Mouse (Mus musculus) ES-E14 (cell line): ENCODE results near the gene Rapgef2. TPM values are rescaled to one million over a fixed set of nuclear protein-coding genes. Genes with fewer than 3 reads are reported as not detected.
A peak's percentile ranks its signal among the peaks of the same experiment; 100 is the strongest.

Experiments used
- DNase-seq: peaks from one replicate; pipeline ENCODE4 v3.0.0-alpha.2; 2013; ENCODE audit warnings: low read depth, low spot score
- H3K27ac ChIP-seq: 2 replicates; pipeline ENCODE4 v1.5.1; 2012; ENCODE audit warnings: low read depth, mild to moderate bottlenecking, low read length, moderate library complexity, mixed read lengths; ENCODE audit not compliant: poor library complexity, insufficient read depth, severe bottlenecking
- H3K36me3 ChIP-seq: 2 replicates; pipeline ENCODE4 v1.6.1; 2012; ENCODE audit warnings: mild to moderate bottlenecking, low read length, moderate library complexity, mixed read lengths; ENCODE audit not compliant: control insufficient read depth, poor library complexity, insufficient read depth, severe bottlenecking
- H3K4me1 ChIP-seq, 2 experiments: fragments of 150-350 bp in 1 of 2; sonication (generic) in 1 of 2; 2 replicates each; pipeline ENCODE4 v1.6.1; 2012; ENCODE audit warnings: low read length in 2 of 2, mild to moderate bottlenecking in 1 of 2, mixed read lengths in 1 of 2; ENCODE audit not compliant: control insufficient read depth in 2 of 2, insufficient read depth in 2 of 2, poor library complexity in 1 of 2
- H3K4me3 ChIP-seq, 2 experiments: fragments of 150-350 bp in 1 of 2; sonication (generic) in 1 of 2; 2 replicates each; pipeline ENCODE4 v1.5.1; 2012; ENCODE audit warnings: low read length in 2 of 2, low read depth in 1 of 2, mild to moderate bottlenecking in 1 of 2, mixed read lengths in 1 of 2; ENCODE audit not compliant: insufficient read depth in 1 of 2, poor library complexity in 1 of 2, severe bottlenecking in 1 of 2
- H3K9ac ChIP-seq: 2 replicates; pipeline ENCODE4 v1.6.1; 2012; ENCODE audit warnings: low read depth, mild to moderate bottlenecking, low read length, mixed read lengths; ENCODE audit not compliant: poor library complexity, insufficient read depth, severe bottlenecking
- H3K9me3 ChIP-seq: fragments of 150-350 bp; sonication (generic); 2 replicates; pipeline ENCODE4 v1.6.1; 2012; ENCODE audit warnings: low read depth, mild to moderate bottlenecking, low read length; ENCODE audit not compliant: control insufficient read depth, insufficient read depth
- CHD2 ChIP-seq: IDR thresholded peaks from 2 replicates; pipeline ENCODE4 v1.6.1; 2014; ENCODE audit warnings: mild to moderate bottlenecking, low read depth, low read length, inconsistent platforms
- HCFC1 ChIP-seq: IDR thresholded peaks from 2 replicates; pipeline ENCODE4 v1.6.1; 2012; ENCODE audit warnings: low read length, inconsistent platforms, borderline replicate concordance; ENCODE audit not compliant: insufficient read depth
- MAFK ChIP-seq: IDR thresholded peaks from 2 replicates; pipeline ENCODE4 v1.6.1; 2014; ENCODE audit warnings: mild to moderate bottlenecking, low read depth, low read length, inconsistent platforms; ENCODE audit not compliant: insufficient read depth
- ZC3H11A ChIP-seq: IDR thresholded peaks from 2 replicates; pipeline ENCODE4 v1.6.1; 2012; ENCODE audit warnings: low read depth, mild to moderate bottlenecking, inconsistent platforms, low read length, borderline replicate concordance
- ZNF384 ChIP-seq: IDR thresholded peaks from 2 replicates; pipeline ENCODE4 v1.6.1; 2012; ENCODE audit warnings: low read depth, low read length, inconsistent platforms
- in situ Hi-C, 2 experiments: fragments of 600-800 bp; cut with MboI; formaldehyde crosslinking; loops; one replicate each; pipeline ENCODE4 v1.15.1; 2025; ENCODE audit warnings: low sequenced_read_pairs in 2 of 2, inconsistent platforms in 1 of 2; ENCODE audit not compliant: unreplicated experiment in 2 of 2
- total RNA-seq: library from RNA; depleted of rRNA; stranded (reverse); fragments of 300-350 nt; gene quantifications from 2 replicates; pipeline ENCODE4 v1.2.3, GENCODE M21; 2012

Rapgef2 gene
- total RNA-seq, 1 experiment, result 12.0 TPM

DNA sequence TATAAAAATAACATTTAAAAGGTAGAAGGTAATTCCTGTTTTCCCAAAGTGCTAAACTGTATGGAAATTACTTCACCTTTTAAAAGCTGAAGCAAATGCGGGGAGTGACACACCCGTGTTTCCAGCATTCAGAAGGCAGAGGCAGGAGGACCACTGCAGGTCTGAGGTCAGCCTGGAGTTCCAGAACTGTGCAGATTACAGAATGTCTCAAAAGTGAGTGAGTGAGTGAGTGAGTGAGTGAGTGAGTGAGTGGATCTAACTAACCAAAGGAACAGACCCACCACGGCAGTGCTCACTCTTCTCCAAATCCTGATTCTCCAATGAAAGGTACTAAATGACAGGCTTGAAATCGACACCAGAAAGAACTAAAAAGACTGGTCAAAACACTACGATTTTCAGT, 82.5 kb downstream of the Rapgef2 start:
- no peaks in the 10 kb centered on the region for H3K36me3 ChIP-seq
- H3K4me3 ChIP-seq, result no peak overlapping the region
- in situ Hi-C loops, result loop anchor here (5.0 to 25.0 kb wide), 3 partner anchors 233 to 383 kb away; partner anchors contain the start of gene Ppid (in 2 of the 2)
- H3K9ac ChIP-seq, result no peak overlapping the region
- DNase-seq, result no peak
- H3K9me3 ChIP-seq, result no peaks in the 10 kb centered on the region
- no peak overlapping the region for H3K27ac ChIP-seq
- H3K4me1 ChIP-seq, result peaks cover 5 to 11% of the 10 kb centered on the region in 2 experiments
- TF ChIP-seq ZC3H11A (no peak), MAFK (no peak), HCFC1 (no peak), ZNF384 (no peak), CHD2 (no peak)

GRCm38 (mm10) chr3:79203178-79203577, 83.1 kb downstream of the Rapgef2 start:
- Histone ChIP-seq H3K9ac (no peak overlapping the region), H3K9me3 (no peaks in the 10 kb centered on the region), H3K27ac (no peak overlapping the region), H3K4me3 (no peak overlapping the region), H3K36me3 (no peaks in the 10 kb centered on the region), H3K4me1 (peaks cover 5 to 11% of the 10 kb centered on the region in 2 experiments)
- in situ Hi-C loops, result loop anchor here (5.0 to 25.0 kb wide), 3 partner anchors 234 to 384 kb away; partner anchors contain the start of gene Ppid (in 2 of the 2)
- DNase-seq, result no peak
- no peak for TF ChIP-seq ZC3H11A
- no peak for TF ChIP-seq CHD2

- H3K27ac ChIP-seq, result no peak overlapping the region
- peaks cover 5 to 11% of the 10 kb centered on the region in 2 experiments for H3K4me1 ChIP-seq
- H3K4me3 ChIP-seq, result no peak overlapping the region
- DNase-seq, result peak; percentile 54
- peak; percentile 78 for TF ChIP-seq ZNF384
- no peak for TF ChIP-seq CHD2
- TF ChIP-seq ZC3H11A, result peak; percentile 88
- H3K9me3 ChIP-seq, result no peaks in the 10 kb centered on the region
- H3K9ac ChIP-seq, result no peak overlapping the region
- no peaks in the 10 kb centered on the region for H3K36me3 ChIP-seq
- in situ Hi-C loops, result loop anchor here (5.0 to 25.0 kb wide), 3 partner anchors 235 to 385 kb away; partner anchors contain the start of gene Ppid (in 2 of the 2)
Observed at GRCm38 (mm10) chr3:79202275-79203153, 83.8 kb downstream of the Rapgef2 start.

GRCm38 (mm10) chr3:79196708-79197437, 89.4 kb downstream of the Rapgef2 start:
- no peak overlapping the region for H3K27ac ChIP-seq
- DNase-seq, result no peak
- H3K9me3 ChIP-seq, result no peaks in the 10 kb centered on the region
- H3K4me1 ChIP-seq, result no peaks in the 10 kb centered on the region
- H3K4me3 ChIP-seq, result no peak overlapping the region
- TF ChIP-seq HCFC1 (no peak), MAFK (no peak), ZC3H11A (peak; percentile 42)
- in situ Hi-C loops, result loop anchor here (10.0 to 25.0 kb wide), 2 partner anchors 235 to 242 kb away; no protein-coding TSS in a partner anchor
- H3K9ac ChIP-seq, result no peak overlapping the region
- H3K36me3 ChIP-seq, result no peaks in the 10 kb centered on the region
